Mouse (Mus musculus): ENCODE results near the gene Kidins220. TPM values are rescaled to one million over a fixed set of nuclear protein-coding genes. Genes with fewer than 3 reads are reported as not detected.

Gene Kidins220
- polyA plus RNA-seq, 1 experiment from 2014 or later, result 21.8 TPM

GRCm38 (mm10) chr12:25037222-25037621 is 62.5 kb downstream of the Kidins220 start:
- WGBS, result 93% methylated on average over 5 of the region's 5 CpGs
- ATAC-seq, result no peak
- no peaks in the 10 kb centered on the region for H3K36me3 ChIP-seq
- no peak overlapping the region for H3K4me3 ChIP-seq (replicated peaks)
- H3K9ac ChIP-seq, result no peak overlapping the region
- no peak overlapping the region for H3K4me2 ChIP-seq (replicated peaks)
- H3K9me3 ChIP-seq, result no peaks in the 10 kb centered on the region
- no peak overlapping the region for H3K27ac ChIP-seq
- H3K4me1 ChIP-seq (replicated peaks), result no peaks in the 10 kb centered on the region
- no peaks in the 10 kb centered on the region for H3K27me3 ChIP-seq (replicated peaks)

- WGBS, result 80% methylated on average over 9 of the region's 9 CpGs
- no peak overlapping the region for H3K9ac ChIP-seq
- no peaks in the 10 kb centered on the region for H3K9me3 ChIP-seq
- no peak overlapping the region for H3K27ac ChIP-seq
- no peak overlapping the region for H3K4me3 ChIP-seq (replicated peaks)
- no peak overlapping the region for H3K4me2 ChIP-seq (replicated peaks)
- ATAC-seq, result no peak
- H3K36me3 ChIP-seq, result no peaks in the 10 kb centered on the region
- no peaks in the 10 kb centered on the region for H3K4me1 ChIP-seq (replicated peaks)
- no peaks in the 10 kb centered on the region for H3K27me3 ChIP-seq (replicated peaks)
Measured at GRCm38 (mm10) chr12:25037681-25038472, 63.2 kb downstream of the Kidins220 start.

DNA sequence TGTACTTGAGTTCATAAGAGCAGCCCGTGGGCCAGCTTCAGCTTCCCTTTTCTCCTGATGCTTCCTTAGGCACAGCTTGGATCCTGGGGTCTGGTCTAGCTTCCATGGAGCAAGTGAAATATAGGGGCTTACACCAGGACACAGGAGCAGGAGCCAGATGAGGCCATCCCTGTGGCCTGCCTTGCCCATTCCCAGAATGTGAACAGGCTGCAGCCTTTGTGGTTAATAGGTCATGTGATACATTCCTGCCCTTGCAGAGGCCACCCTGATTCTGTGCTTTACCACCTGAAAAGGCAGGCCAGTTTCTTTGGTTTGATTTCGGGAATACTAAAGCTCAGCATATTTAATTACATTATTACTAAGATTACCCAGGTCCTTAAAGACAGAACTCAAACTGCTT is 69.3 kb downstream of the Kidins220 start:
- WGBS, result 89% methylated on average over 2 of the region's 2 CpGs
- H3K9ac ChIP-seq, result no peak overlapping the region
- no peaks in the 10 kb centered on the region for H3K4me1 ChIP-seq (replicated peaks)
- no peak overlapping the region for H3K4me3 ChIP-seq (replicated peaks)
- H3K4me2 ChIP-seq (replicated peaks), result no peak overlapping the region
- ATAC-seq, result no peak
- no peak overlapping the region for H3K27ac ChIP-seq
- H3K36me3 ChIP-seq, result no peaks in the 10 kb centered on the region
- no peaks in the 10 kb centered on the region for H3K27me3 ChIP-seq (replicated peaks)
- H3K9me3 ChIP-seq, result no peaks in the 10 kb centered on the region

- peak; percentile 68; the same call in 1 of the 2 replicates for ATAC-seq
Measured at GRCm38 (mm10) chr12:25044579-25044978, 69.9 kb downstream of the Kidins220 start.

GRCm38 (mm10) chr12:25049253-25049652 is 74.5 kb downstream of the Kidins220 start:
- Histone ChIP-seq H3K9me3 (no peaks in the 10 kb centered on the region), H3K4me3 (replicated peaks) (no peak overlapping the region), H3K4me1 (replicated peaks) (no peaks in the 10 kb centered on the region), H3K9ac (no peak overlapping the region), H3K27me3 (replicated peaks) (no peaks in the 10 kb centered on the region), H3K27ac (no peak overlapping the region), H3K36me3 (peaks cover 11% of the 10 kb centered on the region; the same call in 1 of the 2 replicates), H3K4me2 (replicated peaks) (no peak overlapping the region)
- ATAC-seq, result no peak
- 48% methylated on average over 5 of the region's 5 CpGs for WGBS

More at GRCm38 (mm10) chr12:25044579-25044978, 69.9 kb downstream of the Kidins220 start:
- Histone ChIP-seq H3K36me3 (no peaks in the 10 kb centered on the region), H3K4me1 (replicated peaks) (no peaks in the 10 kb centered on the region), H3K27me3 (replicated peaks) (no peaks in the 10 kb centered on the region), H3K4me2 (replicated peaks) (no peak overlapping the region), H3K9me3 (no peaks in the 10 kb centered on the region), H3K9ac (no peak overlapping the region), H3K27ac (no peak overlapping the region), H3K4me3 (replicated peaks) (no peak overlapping the region)
- 76% methylated on average over 4 of the region's 4 CpGs for WGBS

GRCm38 (mm10) chr12:25054511-25054910 is 79.8 kb downstream of the Kidins220 start:
- no peak for ATAC-seq
- Histone ChIP-seq H3K9ac (no peak overlapping the region), H3K27me3 (replicated peaks) (no peaks in the 10 kb centered on the region), H3K4me1 (replicated peaks) (no peaks in the 10 kb centered on the region), H3K4me2 (replicated peaks) (no peak overlapping the region), H3K4me3 (replicated peaks) (no peak overlapping the region), H3K36me3 (peaks cover 29% of the 10 kb centered on the region), H3K9me3 (no peaks in the 10 kb centered on the region), H3K27ac (no peak overlapping the region)
- WGBS, result 83% methylated on average over 7 of the region's 7 CpGs

- whole genome bisulfite sequencing, result 63% methylated on average over 4 of the region's 4 CpGs
- no peak overlapping the region for H3K27ac ChIP-seq
- no peak overlapping the region for H3K4me2 ChIP-seq (replicated peaks)
- H3K9me3 ChIP-seq, result no peaks in the 10 kb centered on the region
- H3K4me3 ChIP-seq (replicated peaks), result no peak overlapping the region
- H3K9ac ChIP-seq, result no peak overlapping the region
- ATAC-seq, result no peak
- H3K4me1 ChIP-seq (replicated peaks), result no peaks in the 10 kb centered on the region
- peaks cover 31% of the 10 kb centered on the region for H3K36me3 ChIP-seq
- no peaks in the 10 kb centered on the region for H3K27me3 ChIP-seq (replicated peaks)
Measured at GRCm38 (mm10) chr12:25054963-25055362, 80.2 kb downstream of the Kidins220 start.

DNA sequence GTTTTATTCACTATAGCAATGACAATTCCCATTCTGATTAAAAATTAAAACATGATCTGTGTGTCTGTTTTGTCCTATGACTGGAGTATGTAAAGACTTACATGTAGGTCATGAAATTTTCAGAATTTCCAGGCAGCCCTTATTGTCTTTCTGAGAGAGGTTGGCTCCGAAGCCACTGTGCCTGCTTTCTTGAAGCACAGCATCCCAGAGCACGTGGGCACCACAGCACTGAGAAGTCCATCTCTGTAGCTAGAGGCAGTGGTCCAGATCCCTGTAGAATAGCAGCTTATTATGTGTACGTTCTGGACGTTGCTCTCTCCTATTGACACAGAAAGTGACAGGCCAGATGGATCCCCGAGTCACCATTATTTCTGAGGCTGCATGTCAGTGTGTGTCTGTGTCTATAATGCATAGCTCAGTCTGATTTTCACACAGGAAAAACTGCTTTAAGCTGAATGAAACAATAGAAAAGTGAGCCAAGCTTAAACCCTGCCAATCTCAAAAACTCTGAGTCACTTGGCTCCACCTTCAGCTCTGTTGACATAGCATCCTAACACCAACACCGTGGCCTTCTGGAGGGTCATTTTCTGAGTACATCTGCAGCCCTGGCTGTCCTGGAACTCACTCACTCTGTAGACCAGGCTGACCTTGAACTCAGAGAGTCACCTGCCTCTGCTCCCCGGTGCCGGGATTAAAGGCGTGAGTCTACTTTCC is 84.9 kb downstream of the Kidins220 start:
- H3K27ac ChIP-seq, result no peak overlapping the region
- no peaks in the 10 kb centered on the region for H3K4me1 ChIP-seq (replicated peaks)
- no peak overlapping the region for H3K4me3 ChIP-seq (replicated peaks)
- no peak overlapping the region for H3K9ac ChIP-seq
- H3K4me2 ChIP-seq (replicated peaks), result no peak overlapping the region
- peaks cover 16% of the 10 kb centered on the region for H3K36me3 ChIP-seq
- no peaks in the 10 kb centered on the region for H3K9me3 ChIP-seq
- 81% methylated on average over 9 of the region's 9 CpGs for WGBS
- ATAC-seq, result no peak
- H3K27me3 ChIP-seq (replicated peaks), result no peaks in the 10 kb centered on the region

DNA sequence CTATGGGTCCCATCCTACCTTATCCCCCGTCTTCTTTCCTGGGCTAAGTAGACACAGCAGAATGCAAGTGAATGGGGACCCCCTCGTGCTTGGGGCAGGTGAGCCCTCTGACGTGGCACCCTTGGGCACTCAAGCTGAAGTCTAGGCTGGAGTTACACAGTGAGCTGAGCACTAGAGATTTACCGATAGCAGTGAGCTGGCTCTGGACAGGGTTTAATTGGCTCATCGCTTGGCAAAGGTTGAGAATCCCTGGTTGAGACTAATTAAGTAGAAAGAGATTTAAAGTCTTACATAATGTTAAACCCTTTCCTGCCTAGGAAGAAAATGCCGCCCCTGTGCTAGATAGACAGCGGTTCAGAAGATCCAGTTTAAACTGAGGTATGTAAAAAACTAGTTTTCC is 86.2 kb downstream of the Kidins220 start:
- no peak for ATAC-seq
- 94% methylated on average over 7 of the region's 7 CpGs for WGBS
- Histone ChIP-seq H3K36me3 (peaks cover 9% of the 10 kb centered on the region; the same call in 1 of the 2 replicates), H3K4me3 (replicated peaks) (no peak overlapping the region), H3K4me1 (replicated peaks) (no peaks in the 10 kb centered on the region), H3K9ac (no peak overlapping the region), H3K27ac (no peak overlapping the region), H3K4me2 (replicated peaks) (no peak overlapping the region), H3K27me3 (replicated peaks) (no peaks in the 10 kb centered on the region), H3K9me3 (no peaks in the 10 kb centered on the region)

DNA sequence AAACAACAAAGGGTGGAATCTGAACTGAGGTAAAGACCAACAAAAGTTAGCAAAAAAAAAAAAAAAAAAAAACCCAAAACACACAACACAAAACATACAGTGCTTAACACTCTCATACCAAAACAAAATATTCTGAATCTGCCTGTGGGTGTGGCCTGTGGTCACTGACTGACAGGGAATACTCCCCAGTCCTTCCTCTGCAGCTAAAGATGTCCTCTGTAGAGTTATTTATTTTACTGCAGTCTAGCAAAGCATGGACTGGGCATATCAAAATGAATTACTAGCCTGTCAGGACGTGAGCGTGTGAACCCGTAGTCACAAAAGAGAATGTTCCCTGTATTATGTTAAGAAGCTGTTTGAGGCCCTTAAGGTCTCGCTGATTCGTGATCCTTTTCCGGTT is 87.5 kb downstream of the Kidins220 start:
- Histone ChIP-seq H3K9me3 (no peaks in the 10 kb centered on the region), H3K4me2 (replicated peaks) (no peak overlapping the region), H3K9ac (no peak overlapping the region), H3K4me1 (replicated peaks) (no peaks in the 10 kb centered on the region), H3K27ac (no peak overlapping the region), H3K36me3 (peaks cover 2% of the 10 kb centered on the region; the same call in 1 of the 2 replicates), H3K27me3 (replicated peaks) (no peaks in the 10 kb centered on the region), H3K4me3 (replicated peaks) (no peak overlapping the region)
- no peak for ATAC-seq
- WGBS, result 57% methylated on average over 6 of the region's 6 CpGs

- H3K4me2 ChIP-seq (replicated peaks), result no peak overlapping the region
- H3K9me3 ChIP-seq, result no peaks in the 10 kb centered on the region
- no peaks in the 10 kb centered on the region for H3K27me3 ChIP-seq (replicated peaks)
- no peaks in the 10 kb centered on the region for H3K36me3 ChIP-seq
- no peak for ATAC-seq
- no peak overlapping the region for H3K4me3 ChIP-seq (replicated peaks)
- no peak overlapping the region for H3K9ac ChIP-seq
- WGBS, result 82% methylated on average over 4 of the region's 4 CpGs
- no peak overlapping the region for H3K27ac ChIP-seq
- H3K4me1 ChIP-seq (replicated peaks), result no peaks in the 10 kb centered on the region
Measured at GRCm38 (mm10) chr12:25073374-25073773, 98.6 kb downstream of the Kidins220 start.

GRCm38 (mm10) chr12:25074344-25074743 is 99.6 kb downstream of the Kidins220 start:
- Histone ChIP-seq H3K36me3 (no peaks in the 10 kb centered on the region), H3K27ac (no peak overlapping the region), H3K4me1 (replicated peaks) (no peaks in the 10 kb centered on the region), H3K9me3 (no peaks in the 10 kb centered on the region), H3K27me3 (replicated peaks) (no peaks in the 10 kb centered on the region), H3K4me3 (replicated peaks) (no peak overlapping the region), H3K9ac (no peak overlapping the region), H3K4me2 (replicated peaks) (no peak overlapping the region)
- WGBS, result 93% methylated on average over 3 of the region's 3 CpGs
- no peak for ATAC-seq

Measured in intestine, embryonic 15.5 days (tissue).